Mouse (Mus musculus) urinary bladder, postnatal 10 days (tissue): ENCODE data around the gene Uhrf1bp1l.
"Not testable (repeated sequence)": the region's sequence is repeated elsewhere in the genome, so short reads cannot be mapped to it uniquely, and the experiment has no call there.

Experiments
- DNase-seq: peaks from one replicate; pipeline ENCODE4 v3.0.0; 2022; ENCODE audit warnings: low spot score

Gene Uhrf1bp1l

GRCm38 (mm10) chr10:89744871-89745665 lies at the start of gene Uhrf1bp1l:
TSS of gene Uhrf1bp1l (plus strand) at chr10:89744991.
- DNase-seq, result peak; percentile 68

GRCm38 (mm10) chr10:89695194-89695911 lies 49.4 kb upstream of the Uhrf1bp1l start:
- no peak for DNase-seq

- not testable (repeated sequence) for DNase-seq
Observed at GRCm38 (mm10) chr10:89696270-89696669, 48.5 kb upstream of the Uhrf1bp1l start.

- no peak for DNase-seq
Observed at GRCm38 (mm10) chr10:89697956-89698355, 46.8 kb upstream of the Uhrf1bp1l start.

- no peak for DNase-seq
Observed at GRCm38 (mm10) chr10:89703042-89703441, 41.7 kb upstream of the Uhrf1bp1l start.

- no peak for DNase-seq
Observed at GRCm38 (mm10) chr10:89707397-89707796, 37.4 kb upstream of the Uhrf1bp1l start.

GRCm38 (mm10) chr10:89708720-89709119 lies 36.1 kb upstream of the Uhrf1bp1l start:
- no peak for DNase-seq

GRCm38 (mm10) chr10:89714910-89715309 lies 29.9 kb upstream of the Uhrf1bp1l start:
- DNase-seq, result no peak

GRCm38 (mm10) chr10:89720252-89720651 lies 24.5 kb upstream of the Uhrf1bp1l start:
- no peak for DNase-seq

- DNase-seq, result no peak
Observed at GRCm38 (mm10) chr10:89720796-89721195, 24.0 kb upstream of the Uhrf1bp1l start.

- DNase-seq, result no peak
Observed at GRCm38 (mm10) chr10:89722247-89723195, 22.3 kb upstream of the Uhrf1bp1l start.

GRCm38 (mm10) chr10:89730386-89730785 lies 14.4 kb upstream of the Uhrf1bp1l start:
- DNase-seq, result no peak

- DNase-seq, result no peak
Observed at GRCm38 (mm10) chr10:89731341-89731740, 13.4 kb upstream of the Uhrf1bp1l start.

- DNase-seq, result peak; percentile 76
Observed at GRCm38 (mm10) chr10:89732001-89732794, 12.6 kb upstream of the Uhrf1bp1l start, which contains the start of gene Actr6. TSS of gene Actr6 (minus strand) at chr10:89732295.

- DNase-seq, result no peak
Observed at GRCm38 (mm10) chr10:89737092-89737491, 7.7 kb upstream of the Uhrf1bp1l start.

GRCm38 (mm10) chr10:89737887-89738286 lies 6.9 kb upstream of the Uhrf1bp1l start:
- DNase-seq, result no peak

GRCm38 (mm10) chr10:89738395-89738794 lies 6.4 kb upstream of the Uhrf1bp1l start:
- DNase-seq, result no peak

GRCm38 (mm10) chr10:89739703-89740102 lies 5.1 kb upstream of the Uhrf1bp1l start:
- no peak for DNase-seq

GRCm38 (mm10) chr10:89740995-89741394 lies 3.8 kb upstream of the Uhrf1bp1l start:
- DNase-seq, result no peak

GRCm38 (mm10) chr10:89743266-89743665 lies 1.5 kb upstream of the Uhrf1bp1l start:
- no peak for DNase-seq

- DNase-seq, result no peak
Observed at GRCm38 (mm10) chr10:89744341-89744740, 450 bp upstream of the Uhrf1bp1l start.
